Comparison of ENCODE assay signal across 25 mouse cellular contexts in genomic region chr2:59200511-59200910, GRCm38 (mm10). TPM values are rescaled to one million over a fixed set of nuclear protein-coding genes. Genes with fewer than 3 reads are reported as not detected.
DNase-seq lines count a peak whose midpoint lies in the region; ATAC-seq and TF ChIP-seq lines count a peak whose summit lies in the region.
"Had no signal": no experiment of that assay in that cellular context is flagged by ENCODE, and none has a peak within 500 bp of the region (broad histone marks: within the 10 kb centered on the region; RNA-seq: fewer than 3 reads in every experiment).

No protein-coding gene starts in this region.

- H3K9ac ChIP-seq in heart, embryonic 13.5 days: no peak overlapping the region
- no peak overlapping the region for H3K9ac ChIP-seq in embryonic facial prominence, embryonic 13.5 days
- H3K9ac ChIP-seq: forebrain, embryonic 15.5 days; limb, embryonic 15.5 days had no signal

- no peak overlapping the region for H3K4me2 ChIP-seq in heart, embryonic 13.5 days
- H3K4me2 ChIP-seq in embryonic facial prominence, embryonic 13.5 days: no peak overlapping the region
- H3K4me2 ChIP-seq: forebrain, embryonic 15.5 days; limb, embryonic 15.5 days had no signal

- 85% methylated on average over 3 of the region's 3 CpGs for WGBS in heart, embryonic 13.5 days
- WGBS in kidney, adult 2 months: 78% methylated on average over 3 of the region's 3 CpGs
- 72% methylated on average over 3 of the region's 3 CpGs for WGBS in embryonic facial prominence, embryonic 13.5 days
- 90% methylated on average over 3 of the region's 3 CpGs for WGBS in limb, embryonic 10.5 days

- no peaks in the 10 kb centered on the region for H3K9me3 ChIP-seq in heart, embryonic 13.5 days
- H3K9me3 ChIP-seq in embryonic facial prominence, embryonic 13.5 days: no peaks in the 10 kb centered on the region
- H3K9me3 ChIP-seq in limb, embryonic 10.5 days (replicated peaks): no peaks in the 10 kb centered on the region
- H3K9me3 ChIP-seq: forebrain, embryonic 15.5 days; G1E; limb, embryonic 15.5 days had no signal

- no peak for DNase-seq in heart, adult 11 months
- no peak for DNase-seq in kidney, adult 2 months
- no peak for DNase-seq in kidney, postnatal 14 days
- DNase-seq in limb, embryonic 10.5 days (ENCODE audit: low spot score): peak; percentile 15
- DNase-seq in adipocyte (ENCODE audit: low spot score): no peak
- DNase-seq: adrenal gland, adult 2 months; B cell, adult 2 months; cerebellum, adult 11-12 months; cerebellum, postnatal 10 days; gastrocnemius, postnatal 25 days; kidney, adult 11 months; kidney, postnatal 10 days; layer of hippocampus, postnatal 36 days; lung, postnatal 4 days; right cerebral cortex, adult 18-20 months; right cerebral cortex, postnatal 4 days; thymus, postnatal 14 days had no signal

- peak overlapping the region; percentile 67 for H3K27ac ChIP-seq in heart, embryonic 13.5 days (replicated peaks)
- H3K27ac ChIP-seq in kidney, adult 2 months (ENCODE audit: insufficient read depth, low read depth, low read length): peak overlapping the region; percentile 85
- H3K27ac ChIP-seq in embryonic facial prominence, embryonic 13.5 days: peak overlapping the region; percentile 56; the same call in 1 of the 2 replicates
- no peak overlapping the region for H3K27ac ChIP-seq in limb, embryonic 10.5 days
- H3K27ac ChIP-seq: forebrain, embryonic 15.5 days; hindbrain, postnatal 0 days; limb, embryonic 15.5 days had no signal

- H3K27me3 ChIP-seq in heart, embryonic 13.5 days (replicated peaks): no peaks in the 10 kb centered on the region
- no peaks in the 10 kb centered on the region for H3K27me3 ChIP-seq in kidney, adult 2 months (replicated peaks; ENCODE audit: control insufficient read depth, insufficient read depth, low read length)
- no peaks in the 10 kb centered on the region for H3K27me3 ChIP-seq in embryonic facial prominence, embryonic 13.5 days
- H3K27me3 ChIP-seq in limb, embryonic 10.5 days (ENCODE audit: low read depth, poor library complexity, severe bottlenecking): no peaks in the 10 kb centered on the region
- H3K27me3 ChIP-seq: CH12.LX; forebrain, embryonic 15.5 days; limb, embryonic 15.5 days; Patski had no signal

- no peak for ATAC-seq in heart, embryonic 13.5 days (ENCODE audit: extremely low read depth, insufficient number of reproducible peaks, low FRiP score, low TSS enrichment)
- no peak for ATAC-seq in embryonic facial prominence, embryonic 13.5 days (ENCODE audit: insufficient number of reproducible peaks, insufficient read depth, low FRiP score, low TSS enrichment, low read depth)
- ATAC-seq: forebrain, embryonic 15.5 days; hindbrain, postnatal 0 days; Patski had no signal

- H3K4me1 ChIP-seq in heart, embryonic 13.5 days: peaks cover 78% of the 10 kb centered on the region
- peaks cover 52% of the 10 kb centered on the region for H3K4me1 ChIP-seq in kidney, adult 2 months (ENCODE audit: control insufficient read depth, insufficient read depth, low read length)
- H3K4me1 ChIP-seq in embryonic facial prominence, embryonic 13.5 days: peaks cover 22% of the 10 kb centered on the region
- peaks cover 12% of the 10 kb centered on the region for H3K4me1 ChIP-seq in limb, embryonic 10.5 days

- H3K36me3 ChIP-seq in heart, embryonic 13.5 days: no peaks in the 10 kb centered on the region
- H3K36me3 ChIP-seq in kidney, adult 2 months (ENCODE audit: control insufficient read depth, insufficient read depth, low read length): no peaks in the 10 kb centered on the region
- no peaks in the 10 kb centered on the region for H3K36me3 ChIP-seq in embryonic facial prominence, embryonic 13.5 days
- no peaks in the 10 kb centered on the region for H3K36me3 ChIP-seq in limb, embryonic 10.5 days
- H3K36me3 ChIP-seq: forebrain, embryonic 15.5 days; limb, embryonic 15.5 days had no signal

- TF ChIP-seq CTCF in kidney, adult 2 months (conservative IDR thresholded peaks at IDR 0.05; ENCODE audit: insufficient read depth, insufficient read length, low read depth, low read length): no peak

- no peak for TF ChIP-seq POLR2A in kidney, adult 2 months (IDR thresholded peaks at IDR 0.05; ENCODE audit: low read depth, low read length)

- H3K4me3 ChIP-seq in heart, embryonic 13.5 days: no peak overlapping the region
- H3K4me3 ChIP-seq in kidney, adult 2 months (ENCODE audit: insufficient read depth, low read depth, low read length): no peak overlapping the region
- H3K4me3 ChIP-seq in embryonic facial prominence, embryonic 13.5 days: no peak overlapping the region
- no peak overlapping the region for H3K4me3 ChIP-seq in limb, embryonic 10.5 days
- H3K4me3 ChIP-seq: forebrain, embryonic 15.5 days; limb, embryonic 15.5 days had no signal

RNA-seq across cellular contexts. Expression of gene Pkp4, which starts 39.9 kb away (rescaled TPM):
- polyA plus RNA-seq in heart, embryonic 13.5 days (2015; fragmentation: Nextera tagmentation; extraction: Ambion mirVana): 32.4 and 37.6 TPM in 2 replicates
- 211 and 242 TPM in 2 replicates for polyA plus RNA-seq in kidney, adult 2 months (2012; rRNA removed)
- 28.3 and 36.6 TPM in 2 replicates for polyA plus RNA-seq in embryonic facial prominence, embryonic 13.5 days (2015; fragmentation: Nextera tagmentation; extraction: Ambion mirVana)
- polyA plus RNA-seq in limb, embryonic 10.5 days (2016; fragmentation: Nextera tagmentation; extraction: Ambion mirVana): 12.4 and 15.0 TPM in 2 replicates

RNA-seq across cellular contexts. Expression of gene Ccdc148, which starts 40.0 kb away (rescaled TPM):
- polyA plus RNA-seq in heart, embryonic 13.5 days (2015; fragmentation: Nextera tagmentation; extraction: Ambion mirVana): 0.88 and 0.89 TPM in 2 replicates
- polyA plus RNA-seq in kidney, adult 2 months (2012; rRNA removed): 0.90 and 1.0 TPM in 2 replicates
- polyA plus RNA-seq in embryonic facial prominence, embryonic 13.5 days (2015; fragmentation: Nextera tagmentation; extraction: Ambion mirVana): 1.2 and 1.3 TPM in 2 replicates
- 0.23 and 0.70 TPM in 2 replicates for polyA plus RNA-seq in limb, embryonic 10.5 days (2016; fragmentation: Nextera tagmentation; extraction: Ambion mirVana)
- polyA plus RNA-seq: G1E had no signal
